Mouse (Mus musculus) forebrain, embryonic 11.5 days (tissue): ENCODE data around the gene Rec8. TPM values are rescaled to one million over a fixed set of nuclear protein-coding genes. Genes with fewer than 3 reads are reported as not detected.
A peak's percentile ranks its signal among the peaks of the same experiment; 100 is the strongest.

Source experiments
- ATAC-seq: fragments of 200-750 bp; cut with Nextera tagmentation; replicated peaks from 2 replicates; pipeline ENCODE4 v1.8.0; 2017; ENCODE audit warnings: moderate TSS enrichment; ENCODE audit not compliant: low FRiP score
- DNase-seq: peaks from one replicate; pipeline ENCODE4 v3.0.0-alpha.2; 2017; ENCODE audit warnings: low spot score
- H3K27ac ChIP-seq: fragments of 300-500 bp; sonication (generic); 2 replicates; pipeline ENCODE4 v1.5.1; 2014; ENCODE audit warnings: low read depth, low read length
- H3K27me3 ChIP-seq: fragments of 300-500 bp; sonication (generic); 2 replicates; pipeline ENCODE4 v1.6.1; 2014; ENCODE audit warnings: mild to moderate bottlenecking, low read length, mixed read lengths; ENCODE audit not compliant: control insufficient read depth, insufficient read depth
- H3K36me3 ChIP-seq: fragments of 300-500 bp; sonication (generic); 2 replicates; pipeline ENCODE4 v1.6.1; 2014; ENCODE audit warnings: mild to moderate bottlenecking, low read length, moderate library complexity, mixed read lengths; ENCODE audit not compliant: control insufficient read depth, insufficient read depth
- H3K4me1 ChIP-seq: fragments of 300-500 bp; sonication (generic); replicated peaks from 2 replicates; pipeline ENCODE4 v1.6.1; 2014; ENCODE audit warnings: low read length, mixed read lengths; ENCODE audit not compliant: control insufficient read depth, insufficient read depth
- H3K4me2 ChIP-seq: fragments of 300-500 bp; sonication (generic); 2 replicates; pipeline ENCODE4 v1.6.1; 2014; ENCODE audit warnings: low read depth, mild to moderate bottlenecking, low read length, moderate library complexity, mixed read lengths; ENCODE audit not compliant: severe bottlenecking
- H3K4me3 ChIP-seq: fragments of 300-500 bp; sonication (generic); 2 replicates; pipeline ENCODE4 v1.5.1; 2014; ENCODE audit warnings: low read depth, low read length
- H3K9ac ChIP-seq: fragments of 300-500 bp; sonication (generic); 2 replicates; pipeline ENCODE4 v1.6.1; 2014; ENCODE audit warnings: low read length
- H3K9me3 ChIP-seq: fragments of 300-500 bp; sonication (generic); 2 replicates; pipeline ENCODE4 v1.6.1; 2016; ENCODE audit warnings: low read length, mixed read lengths; ENCODE audit not compliant: control insufficient read depth
- WGBS: fragments of 180-500 bp; shearing (Covaris S2); extraction: QIAGEN DNeasy Blood & Tissue Kit; methylation state at CpG from one replicate; pipeline ENCODE4 v1.1.7; 2014; 5-methylcytosine and 5-hydroxymethylcytosine counted together
- polyA plus RNA-seq: library from polyadenylated mRNA; unstranded; fragments of >200 nt; fragmentation: Nextera tagmentation; extraction: Ambion mirVana; gene quantifications from 2 replicates; pipeline ENCODE4 v1.2.1, GENCODE M21; 2014

Rec8 gene
- polyA plus RNA-seq, 1 experiment from 2014 or later = 5.5 TPM

- Histone ChIP-seq H3K4me2 (no peak overlapping the region), H3K36me3 (no peaks in the 10 kb centered on the region; the same call in 1 of the 2 replicates), H3K9me3 (no peaks in the 10 kb centered on the region), H3K4me1 (peaks cover 16% of the 10 kb centered on the region; the same call in 1 of the 2 replicates), H3K27ac (no peak overlapping the region), H3K27me3 (no peaks in the 10 kb centered on the region; the same call in 1 of the 2 replicates), H3K9ac (no peak overlapping the region), H3K4me3 (no peak overlapping the region)
- ATAC-seq (no peak), DNase-seq (no peak)
- WGBS = 88% methylated on average over 5 of the region's 5 CpGs
Measured at GRCm38 (mm10) chr14:55589271-55589670, 28.6 kb upstream of the Rec8 start.

DNA sequence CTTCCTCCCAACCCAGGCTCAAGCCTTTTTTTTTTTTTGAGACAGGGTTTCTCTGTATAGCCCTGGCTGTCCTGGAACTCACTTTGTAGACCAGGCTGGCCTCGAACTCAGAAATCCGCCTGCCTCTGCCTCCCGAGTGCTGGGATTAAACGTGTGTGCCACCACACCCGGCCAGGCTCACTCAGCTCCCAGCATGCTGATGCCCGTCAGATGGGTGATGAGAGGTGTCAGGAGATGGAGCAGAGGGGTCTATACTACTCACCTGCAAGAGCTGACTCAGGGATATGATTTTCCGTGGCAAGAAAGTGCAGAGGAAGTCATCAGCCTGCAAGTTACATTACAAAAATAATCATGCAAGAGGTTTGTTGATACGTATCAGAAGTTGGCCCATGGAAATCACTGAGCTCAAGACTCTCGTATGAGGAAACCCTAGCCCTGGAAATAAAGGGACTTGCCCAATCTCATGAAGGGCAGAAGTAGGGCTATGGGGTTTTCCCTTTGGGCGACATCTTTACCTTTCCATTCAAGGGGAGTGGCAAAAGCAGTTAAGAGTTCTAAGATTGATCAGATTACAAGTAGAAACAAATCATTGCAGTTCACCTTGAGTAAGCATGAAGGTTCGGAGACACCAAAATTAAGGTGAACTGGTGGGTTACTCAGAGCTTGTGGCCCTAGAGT, 27.9 kb upstream of the Rec8 start:
- DNase-seq = no peak
- H3K36me3 ChIP-seq = no peaks in the 10 kb centered on the region; the same call in 1 of the 2 replicates
- no peak for ATAC-seq
- H3K9ac ChIP-seq = peak overlapping the region; percentile 71
- peaks cover 14% of the 10 kb centered on the region; the same call in 1 of the 2 replicates for H3K4me1 ChIP-seq
- H3K4me3 ChIP-seq = peak overlapping the region; percentile 88
- no peaks in the 10 kb centered on the region for H3K27me3 ChIP-seq
- WGBS = 86% methylated on average over 9 of the region's 11 CpGs
- H3K27ac ChIP-seq = no peak overlapping the region
- H3K9me3 ChIP-seq = no peaks in the 10 kb centered on the region
- H3K4me2 ChIP-seq = peak overlapping the region; percentile 97

- Histone ChIP-seq H3K4me3 (peak within 1 kb of the TSS; percentile 88), H3K4me1 (peaks cover 14% of the 10 kb centered on the region; the same call in 1 of the 2 replicates), H3K27ac (peak within 1 kb of the TSS; percentile 81), H3K36me3 (peaks cover 1% of the 10 kb centered on the region), H3K9me3 (no peaks in the 10 kb centered on the region), H3K27me3 (no peaks in the 10 kb centered on the region), H3K9ac (peak within 1 kb of the TSS; percentile 82), H3K4me2 (peak within 1 kb of the TSS; percentile 97)
- peak; percentile 95 for DNase-seq
- peak; percentile 96 for ATAC-seq
- whole genome bisulfite sequencing = under 1% methylated on average over 22 of the region's 22 CpGs
Measured at GRCm38 (mm10) chr14:55590748-55591330, 27.0 kb upstream of the Rec8 start, which contains the start of gene Psme2. TSS of gene Psme2 (minus strand) at chr14:55591113.

GRCm38 (mm10) chr14:55591331-55591891, 26.4 kb upstream of the Rec8 start, which contains the start of gene Rnf31:
TSS of gene Rnf31 (plus strand) at chr14:55591708.
- Histone ChIP-seq H3K4me2 (peak within 1 kb of the TSS; percentile 97), H3K9me3 (no peaks in the 10 kb centered on the region), H3K4me1 (peaks cover 14% of the 10 kb centered on the region; the same call in 1 of the 2 replicates), H3K27ac (peak within 1 kb of the TSS; percentile 81), H3K27me3 (no peaks in the 10 kb centered on the region), H3K4me3 (peak within 1 kb of the TSS; percentile 88), H3K36me3 (peaks cover 5% of the 10 kb centered on the region), H3K9ac (peak within 1 kb of the TSS; percentile 82)
- ATAC-seq (peak; percentile 90), DNase-seq (peak; percentile 93)
- WGBS = 0% methylated on average over 33 of the region's 33 CpGs

DNA sequence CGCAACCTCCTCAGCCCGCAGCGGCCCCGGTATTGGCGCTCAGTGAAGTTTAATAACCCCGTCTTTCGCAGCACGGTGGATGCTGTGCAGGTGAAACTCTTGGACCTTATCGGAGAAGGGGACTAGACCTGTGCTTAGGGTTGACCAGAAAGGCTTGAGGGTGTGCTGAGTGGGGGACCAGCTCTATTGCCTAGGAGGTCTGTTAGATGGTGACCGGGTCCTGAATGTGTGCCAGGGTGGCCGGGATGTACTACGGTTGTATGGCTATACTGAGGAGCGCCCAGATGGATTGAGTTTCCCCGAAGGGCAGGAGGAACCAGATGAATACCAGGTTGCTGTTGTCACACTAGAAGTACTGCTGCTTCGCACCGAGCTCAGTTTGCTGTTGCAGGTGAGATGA, 25.6 kb upstream of the Rec8 start:
- no peak for DNase-seq
- H3K36me3 ChIP-seq = peaks cover 5% of the 10 kb centered on the region
- H3K4me1 ChIP-seq = peaks cover 14% of the 10 kb centered on the region; the same call in 1 of the 2 replicates
- H3K4me3 ChIP-seq = peak overlapping the region; percentile 88
- no peak for ATAC-seq
- 5% methylated on average over 16 of the region's 16 CpGs for WGBS
- peak overlapping the region; percentile 97 for H3K4me2 ChIP-seq
- no peaks in the 10 kb centered on the region for H3K27me3 ChIP-seq
- H3K9me3 ChIP-seq = no peaks in the 10 kb centered on the region
- peak overlapping the region; percentile 82 for H3K9ac ChIP-seq
- no peak overlapping the region for H3K27ac ChIP-seq

GRCm38 (mm10) chr14:55596036-55596690, 21.7 kb upstream of the Rec8 start:
- DNase-seq (no peak), ATAC-seq (no peak)
- no peak overlapping the region for H3K4me3 ChIP-seq
- peaks cover 7% of the 10 kb centered on the region; the same call in 1 of the 2 replicates for H3K4me1 ChIP-seq
- 82% methylated on average over 13 of the region's 13 CpGs for WGBS
- H3K27me3 ChIP-seq = no peaks in the 10 kb centered on the region
- H3K4me2 ChIP-seq = no peak overlapping the region
- no peaks in the 10 kb centered on the region for H3K9me3 ChIP-seq
- H3K36me3 ChIP-seq = peaks cover 5% of the 10 kb centered on the region
- no peak overlapping the region for H3K9ac ChIP-seq
- no peak overlapping the region for H3K27ac ChIP-seq

DNA sequence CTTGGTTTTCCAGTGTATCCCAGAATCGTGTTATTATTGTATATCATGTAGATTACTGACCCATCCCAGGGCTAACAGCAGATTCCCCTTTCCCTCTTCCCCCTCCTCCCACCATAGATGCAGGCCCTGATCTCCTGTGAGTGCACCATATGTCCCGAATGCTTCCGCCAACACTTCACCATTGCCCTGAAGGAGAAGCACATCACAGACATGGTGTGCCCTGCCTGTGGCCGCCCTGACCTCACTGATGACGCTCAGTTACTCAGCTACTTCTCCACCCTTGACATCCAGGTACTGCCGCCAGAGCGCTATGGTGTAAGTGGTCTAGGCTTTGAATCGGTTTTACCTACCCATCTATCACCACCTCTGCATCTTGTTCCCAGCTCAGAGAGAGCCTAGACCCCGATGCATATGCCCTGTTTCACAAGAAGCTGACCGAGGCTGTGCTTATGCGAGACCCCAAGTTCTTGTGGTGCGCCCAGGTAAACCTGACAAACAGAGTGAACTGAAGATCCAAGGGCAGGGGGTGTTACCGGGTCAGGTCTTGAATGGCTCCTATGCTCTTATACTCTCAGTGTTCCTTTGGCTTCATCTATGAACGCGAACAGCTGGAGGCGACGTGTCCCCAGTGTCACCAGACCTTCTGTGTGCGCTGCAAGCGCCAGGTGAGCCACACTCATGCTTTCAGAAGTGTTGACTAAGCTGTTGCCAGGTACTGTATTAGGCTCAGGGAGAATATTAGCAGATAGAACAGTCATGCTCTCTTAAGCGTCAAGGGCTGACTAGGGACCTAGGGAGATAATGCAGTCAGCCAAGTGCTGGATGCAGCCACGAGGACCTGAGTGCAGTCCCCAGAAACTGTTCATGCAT, 19.1 kb upstream of the Rec8 start:
- Histone ChIP-seq H3K36me3 (peaks cover 8% of the 10 kb centered on the region), H3K27ac (no peak overlapping the region), H3K4me3 (no peak overlapping the region), H3K9me3 (no peaks in the 10 kb centered on the region), H3K4me2 (no peak overlapping the region), H3K27me3 (no peaks in the 10 kb centered on the region), H3K9ac (no peak overlapping the region), H3K4me1 (no peaks in the 10 kb centered on the region; the same call in 1 of the 2 replicates)
- DNase-seq (no peak), ATAC-seq (no peak)
- 94% methylated on average over 21 of the region's 21 CpGs for WGBS
